Mouse (Mus musculus) kidney, adult 2 months (tissue): ENCODE results near the gene Gm28539.

ENCODE experiments used
- CTCF ChIP-seq: fragments of 200-500 bp; conservative IDR thresholded peaks from 2 replicates; pipeline ENCODE4 v1.5.1; 2011; ENCODE audit warnings: low read depth, mild to moderate bottlenecking, control low read depth, low read length, moderate library complexity, mixed read lengths; ENCODE audit not compliant: insufficient read depth, insufficient read length
- POLR2A ChIP-seq: fragments of 200-500 bp; IDR thresholded peaks from one replicate; pipeline ENCODE4 v1.6.1; 2011; ENCODE audit warnings: low read depth, low read length, control low read depth

GRCm38 (mm10) chr16:18970837-18971236 is 134.5 kb downstream of the Gm28539 start:
- TF ChIP-seq POLR2A: no peak
- TF ChIP-seq CTCF: no peak
